Mouse (Mus musculus): ENCODE results near the gene Tgm4. TPM values are rescaled to one million over a fixed set of nuclear protein-coding genes. Genes with fewer than 3 reads are reported as not detected.
A peak's percentile ranks its signal among the peaks of the same experiment; 100 is the strongest.

Gene Tgm4
- not detected in 2 replicates for polyA plus RNA-seq (2012; rRNA removed)

DNA sequence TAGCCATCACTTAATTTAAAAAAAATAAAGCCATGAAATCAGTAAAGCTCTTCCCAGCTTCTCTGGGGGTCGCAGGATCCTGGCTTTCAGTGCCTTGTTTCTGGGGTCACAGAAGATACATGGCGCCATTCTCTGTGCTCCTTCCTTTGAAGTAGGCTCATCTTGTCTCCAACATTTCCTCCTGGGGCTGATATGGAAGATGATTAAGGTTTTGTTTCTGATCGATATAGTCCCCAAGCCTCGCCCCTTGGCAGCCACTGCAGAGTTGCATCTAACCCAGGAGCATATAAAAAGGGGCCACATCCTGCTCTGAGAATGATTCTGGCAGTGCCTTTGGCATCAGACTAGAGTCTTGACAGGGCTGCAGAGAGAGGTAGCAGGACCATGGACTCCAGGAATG lies at the start of gene Tgm4:
Tgm4 (plus strand) TSS at position 301 of the 400 bp plus-strand sequence.
- H3K36me3 ChIP-seq (ENCODE audit: control insufficient read depth, insufficient read depth, low read length), result no peaks in the 10 kb centered on the region
- H3K4me1 ChIP-seq (ENCODE audit: control insufficient read depth, insufficient read depth, insufficient read length, low read length), result peaks cover 13% of the 10 kb centered on the region
- no peak within 1 kb of the TSS for H3K4me3 ChIP-seq (ENCODE audit: low read depth, low read length)
- H3K27me3 ChIP-seq (ENCODE audit: control insufficient read depth, insufficient read depth, low read length), result no peaks in the 10 kb centered on the region
- TF ChIP-seq CTCF (IDR thresholded peaks at IDR 0.05; ENCODE audit: extremely low read depth, insufficient read length, insufficient replicate concordance, low read depth, low read length) (no peak), POLR2A (IDR thresholded peaks at IDR 0.05; ENCODE audit: low read depth, low read length) (no peak)
- no peak within 1 kb of the TSS for H3K27ac ChIP-seq (ENCODE audit: insufficient read depth, low read depth, low read length)
- WGBS, result 64% methylated on average over 4 of the region's 4 CpGs

DNA sequence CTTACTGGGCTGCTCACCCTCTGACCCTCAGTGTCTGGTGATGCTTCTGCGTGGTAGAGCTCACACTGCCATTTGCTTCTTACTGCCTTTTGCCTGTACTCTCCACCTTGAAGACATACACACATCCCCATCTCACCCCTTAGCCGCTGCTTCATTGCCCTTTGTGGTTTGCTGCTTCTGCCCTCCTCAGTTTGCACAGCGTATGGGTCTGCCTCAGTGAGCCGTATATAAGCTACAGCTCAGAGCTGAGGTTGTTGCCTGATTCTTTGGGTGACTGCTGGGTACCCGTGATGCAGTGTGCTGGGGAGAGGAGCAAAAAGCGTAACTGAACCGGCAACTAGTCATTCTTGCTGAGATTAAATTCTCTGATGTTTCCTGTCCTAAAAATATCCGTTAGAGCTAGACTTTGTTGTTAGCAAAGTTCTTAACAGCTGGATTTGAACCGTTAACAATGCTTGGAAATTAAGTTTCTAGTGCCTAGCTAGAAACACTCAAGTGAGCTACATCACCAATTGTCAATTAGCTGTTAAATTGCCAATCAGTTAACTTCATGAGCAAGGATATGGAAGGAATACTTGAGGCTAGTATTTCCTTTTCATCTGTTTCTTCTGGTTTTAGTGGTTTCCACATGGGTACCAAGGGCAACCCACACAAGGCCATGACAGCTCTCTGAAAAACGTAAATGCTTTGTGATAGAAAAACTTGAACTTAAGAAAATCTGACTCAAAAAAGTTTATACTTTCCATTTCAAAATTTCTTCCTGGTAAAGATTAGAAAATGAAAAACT lies 35.9 kb upstream of the Tgm4 start:
- H3K36me3 ChIP-seq (ENCODE audit: control insufficient read depth, insufficient read depth, low read length), result peaks cover 13% of the 10 kb centered on the region
- no peak overlapping the region for H3K27ac ChIP-seq (ENCODE audit: insufficient read depth, low read depth, low read length)
- no peak overlapping the region for H3K4me3 ChIP-seq (ENCODE audit: low read depth, low read length)
- TF ChIP-seq CTCF (IDR thresholded peaks at IDR 0.05; ENCODE audit: extremely low read depth, insufficient read length, insufficient replicate concordance, low read depth, low read length) (no peak), POLR2A (IDR thresholded peaks at IDR 0.05; ENCODE audit: low read depth, low read length) (no peak)
- H3K4me1 ChIP-seq (ENCODE audit: control insufficient read depth, insufficient read depth, insufficient read length, low read length), result no peaks in the 10 kb centered on the region
- 88% methylated on average over 10 of the region's 10 CpGs for WGBS
- H3K27me3 ChIP-seq (ENCODE audit: control insufficient read depth, insufficient read depth, low read length), result no peaks in the 10 kb centered on the region

DNA sequence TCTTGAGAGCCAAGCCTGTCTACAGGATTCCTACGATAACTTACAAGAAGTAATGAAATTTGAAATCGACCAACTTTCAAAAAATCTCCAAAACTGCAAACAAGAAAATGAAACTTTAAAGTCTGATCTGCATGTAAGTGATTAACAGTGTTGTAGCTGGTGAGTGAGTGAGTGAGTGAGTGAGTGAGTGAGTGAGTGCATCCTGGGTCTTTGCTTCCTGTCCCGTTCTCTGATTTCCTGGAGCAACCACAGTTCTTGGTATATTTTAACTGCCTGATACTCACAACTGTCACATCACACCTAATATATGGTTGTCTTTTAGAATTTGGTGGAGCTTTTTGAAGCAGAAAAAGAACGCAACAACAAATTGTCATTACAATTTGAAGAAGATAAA lies 35.3 kb upstream of the Tgm4 start:
- Histone ChIP-seq H3K4me3 (ENCODE audit: low read depth, low read length) (no peak overlapping the region), H3K36me3 (ENCODE audit: control insufficient read depth, insufficient read depth, low read length) (peaks cover 16% of the 10 kb centered on the region), H3K27me3 (ENCODE audit: control insufficient read depth, insufficient read depth, low read length) (no peaks in the 10 kb centered on the region), H3K27ac (ENCODE audit: insufficient read depth, low read depth, low read length) (no peak overlapping the region), H3K4me1 (ENCODE audit: control insufficient read depth, insufficient read depth, insufficient read length, low read length) (no peaks in the 10 kb centered on the region)
- WGBS, result 91% methylated on average over 4 of the region's 4 CpGs
- TF ChIP-seq POLR2A (IDR thresholded peaks at IDR 0.05; ENCODE audit: low read depth, low read length), result no peak
- TF ChIP-seq CTCF (IDR thresholded peaks at IDR 0.05; ENCODE audit: extremely low read depth, insufficient read length, insufficient replicate concordance, low read depth, low read length), result no peak

DNA sequence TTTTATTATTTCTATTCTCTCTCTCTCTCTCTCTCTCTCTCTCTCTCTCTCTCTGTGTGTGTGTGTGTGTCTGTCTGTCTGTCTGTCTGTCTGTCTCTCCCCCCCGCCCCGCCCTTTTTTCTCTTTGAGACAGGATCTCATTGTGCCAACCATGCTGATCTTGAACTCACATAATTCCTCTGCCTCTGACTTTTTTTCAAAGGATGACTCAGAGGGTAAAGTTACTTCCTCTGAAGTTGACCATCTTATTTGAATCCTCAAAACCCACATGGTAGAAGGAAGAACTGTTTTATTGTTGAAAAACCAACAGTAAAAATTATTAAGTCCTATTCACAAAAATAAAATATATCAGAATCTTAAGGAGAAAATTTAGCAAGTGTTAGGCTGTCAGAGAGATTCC lies 29.8 kb upstream of the Tgm4 start:
- WGBS, result 100% methylated on average over 2 of the region's 2 CpGs
- TF ChIP-seq POLR2A (IDR thresholded peaks at IDR 0.05; ENCODE audit: low read depth, low read length) (no peak), CTCF (IDR thresholded peaks at IDR 0.05; ENCODE audit: extremely low read depth, insufficient read length, insufficient replicate concordance, low read depth, low read length) (no peak)
- H3K4me1 ChIP-seq (ENCODE audit: control insufficient read depth, insufficient read depth, insufficient read length, low read length), result no peaks in the 10 kb centered on the region
- peaks cover 18% of the 10 kb centered on the region for H3K36me3 ChIP-seq (ENCODE audit: control insufficient read depth, insufficient read depth, low read length)
- no peaks in the 10 kb centered on the region for H3K27me3 ChIP-seq (ENCODE audit: control insufficient read depth, insufficient read depth, low read length)
- no peak overlapping the region for H3K4me3 ChIP-seq (ENCODE audit: low read depth, low read length)
- H3K27ac ChIP-seq (ENCODE audit: insufficient read depth, low read depth, low read length), result no peak overlapping the region

DNA sequence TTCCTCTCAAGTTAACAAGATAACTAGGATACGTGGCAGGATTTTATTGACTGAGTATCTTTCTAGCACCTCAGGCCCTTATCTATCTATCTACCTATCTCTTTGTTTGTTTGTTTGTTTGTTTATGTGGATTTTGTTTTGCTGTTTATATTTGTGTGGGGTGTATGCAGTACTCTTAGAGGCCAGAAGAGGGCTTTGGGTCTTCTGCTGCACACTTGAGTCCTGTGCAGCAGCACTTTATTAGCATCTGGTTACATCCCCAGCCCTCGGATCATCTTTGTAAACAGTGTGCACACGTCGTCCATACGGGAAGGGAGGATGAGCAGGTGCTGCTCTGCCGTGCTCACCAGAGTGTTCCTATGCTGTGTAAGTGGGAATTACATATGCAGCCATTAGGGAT lies 28.5 kb upstream of the Tgm4 start:
- Histone ChIP-seq H3K27ac (ENCODE audit: insufficient read depth, low read depth, low read length) (no peak overlapping the region), H3K4me3 (ENCODE audit: low read depth, low read length) (no peak overlapping the region), H3K27me3 (ENCODE audit: control insufficient read depth, insufficient read depth, low read length) (no peaks in the 10 kb centered on the region), H3K36me3 (ENCODE audit: control insufficient read depth, insufficient read depth, low read length) (peaks cover 23% of the 10 kb centered on the region), H3K4me1 (ENCODE audit: control insufficient read depth, insufficient read depth, insufficient read length, low read length) (no peaks in the 10 kb centered on the region)
- TF ChIP-seq POLR2A (IDR thresholded peaks at IDR 0.05; ENCODE audit: low read depth, low read length) (no peak), CTCF (IDR thresholded peaks at IDR 0.05; ENCODE audit: extremely low read depth, insufficient read length, insufficient replicate concordance, low read depth, low read length) (peak; percentile 15; the same call in 1 of the 2 replicates)
- 76% methylated on average over 6 of the region's 6 CpGs for WGBS

DNA sequence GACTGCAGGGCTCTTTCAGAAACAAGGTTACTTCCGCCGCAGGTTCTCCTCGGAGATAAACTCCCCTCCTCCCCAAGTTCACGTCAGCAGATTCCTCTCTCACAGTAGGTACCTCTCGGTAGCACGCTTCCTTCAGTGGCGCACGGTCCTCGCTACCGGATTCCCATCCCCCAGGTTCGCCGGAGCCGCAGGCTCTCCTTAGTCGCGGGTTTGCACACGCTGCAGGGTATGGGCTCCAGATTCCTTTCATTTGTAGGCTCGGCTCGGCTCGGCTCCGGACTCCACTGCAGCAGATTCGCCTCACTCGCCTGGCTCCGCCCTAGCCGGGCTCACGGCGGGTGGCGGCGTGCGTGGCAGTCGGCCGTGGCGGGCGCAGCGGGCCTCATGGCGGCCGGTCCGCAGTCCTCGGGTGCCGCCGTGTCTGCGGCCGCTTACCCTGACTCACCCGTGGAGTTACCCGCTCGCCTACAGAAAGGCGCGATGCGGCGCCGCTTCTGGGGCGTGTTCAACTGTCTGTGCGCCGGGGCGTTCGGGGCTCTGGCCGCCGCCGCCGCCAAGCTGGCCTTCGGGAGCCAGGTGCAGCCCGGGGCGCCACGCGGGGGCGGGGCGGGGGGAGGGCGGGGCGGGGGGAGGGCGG lies 13.4 kb upstream of the Tgm4 start, which contains the start of gene Tmem42:
Tmem42 (plus strand) TSS at position 332 of the 637 bp plus-strand sequence.
- Histone ChIP-seq H3K4me1 (ENCODE audit: control insufficient read depth, insufficient read depth, insufficient read length, low read length) (peaks cover 4% of the 10 kb centered on the region; the same call in 1 of the 2 replicates), H3K27ac (ENCODE audit: insufficient read depth, low read depth, low read length) (peak within 1 kb of the TSS; percentile 82), H3K27me3 (ENCODE audit: control insufficient read depth, insufficient read depth, low read length) (no peaks in the 10 kb centered on the region), H3K4me3 (ENCODE audit: low read depth, low read length) (peak within 1 kb of the TSS; percentile 74), H3K36me3 (ENCODE audit: control insufficient read depth, insufficient read depth, low read length) (peaks cover 2% of the 10 kb centered on the region; the same call in 1 of the 2 replicates)
- WGBS, result under 1% methylated on average over 60 of the region's 69 CpGs
- TF ChIP-seq CTCF (IDR thresholded peaks at IDR 0.05; ENCODE audit: extremely low read depth, insufficient read length, insufficient replicate concordance, low read depth, low read length) (peak; percentile 18; the same call in 1 of the 2 replicates), POLR2A (IDR thresholded peaks at IDR 0.05; ENCODE audit: low read depth, low read length) (peak; percentile 52; the same call in 1 of the 2 replicates)

Data from small intestine, adult 2 months (tissue).